Mouse (Mus musculus) cerebellum, postnatal 4 days (tissue): ENCODE data around the gene Hpse2.

Source experiments
- DNase-seq, 2 experiments: peaks; one replicate each; pipeline ENCODE4 v3.0.0; 2022; ENCODE audit warnings: low spot score in 2 of 2, mixed read lengths in 1 of 2

The Hpse2 gene

DNA sequence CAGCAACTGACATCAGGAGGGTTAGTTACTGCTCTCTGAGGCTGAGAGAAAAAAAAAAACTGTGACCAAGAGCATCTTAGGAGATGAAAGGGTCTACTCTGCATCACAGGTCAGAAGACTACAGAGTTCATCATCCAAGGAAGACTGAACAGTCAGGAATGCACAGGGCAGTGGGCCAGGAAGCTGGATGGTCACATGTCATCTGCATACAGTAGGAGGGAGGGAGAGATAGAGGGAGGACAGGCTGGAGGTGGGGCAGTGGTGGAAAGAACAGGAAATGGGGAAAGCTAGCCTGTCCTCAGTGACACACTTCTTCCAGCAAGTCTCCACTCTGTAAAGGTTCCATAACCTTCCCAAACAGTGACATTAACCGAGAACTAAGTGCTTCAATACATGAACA lies 423.0 kb downstream of the Hpse2 start:
- no peak for DNase-seq

DNA sequence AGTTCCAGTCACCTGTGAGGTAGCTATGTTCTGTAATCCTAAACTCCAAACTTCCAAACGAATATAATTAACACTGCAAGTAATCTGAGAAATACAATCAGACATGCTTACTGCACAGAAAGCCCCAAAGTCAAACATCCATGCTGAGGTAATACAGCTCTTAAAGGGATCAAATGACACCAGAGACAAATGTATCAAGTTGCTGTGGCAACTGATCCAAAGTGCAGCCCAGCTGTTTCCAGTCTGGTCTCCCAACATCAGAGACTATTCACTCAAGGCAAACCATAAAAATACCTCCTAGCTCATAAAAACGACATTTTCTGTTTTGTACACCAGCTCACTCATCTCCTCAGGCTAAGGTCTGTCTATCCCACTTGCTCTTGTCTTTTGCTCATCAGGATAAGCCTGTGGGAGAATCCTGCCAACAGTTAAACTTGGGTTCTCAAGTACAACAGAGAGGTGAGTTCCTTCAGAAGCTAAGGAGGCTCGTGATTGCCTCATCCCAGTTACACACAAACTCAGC lies 440.0 kb downstream of the Hpse2 start:
- DNase-seq: no peak

DNA sequence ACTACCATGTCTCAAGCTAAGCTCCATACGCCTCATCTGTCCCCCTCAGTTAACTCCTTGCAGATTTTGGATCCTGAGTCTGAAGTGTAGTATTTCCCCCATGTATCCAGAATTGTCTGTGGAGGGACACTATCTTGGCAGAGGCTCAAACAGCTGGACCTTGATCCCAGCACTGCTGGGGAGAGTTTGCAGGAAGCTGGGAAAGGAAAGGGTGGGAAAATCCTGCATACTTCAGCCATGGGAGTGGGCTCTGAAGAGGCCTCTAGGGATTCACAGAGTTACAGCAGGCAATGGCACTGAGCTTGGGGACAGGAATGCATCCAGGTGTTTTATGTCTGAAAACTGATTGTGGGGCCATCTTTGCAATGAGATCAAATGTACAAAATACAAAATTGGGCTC lies 450.6 kb downstream of the Hpse2 start:
- no peak for DNase-seq

DNA sequence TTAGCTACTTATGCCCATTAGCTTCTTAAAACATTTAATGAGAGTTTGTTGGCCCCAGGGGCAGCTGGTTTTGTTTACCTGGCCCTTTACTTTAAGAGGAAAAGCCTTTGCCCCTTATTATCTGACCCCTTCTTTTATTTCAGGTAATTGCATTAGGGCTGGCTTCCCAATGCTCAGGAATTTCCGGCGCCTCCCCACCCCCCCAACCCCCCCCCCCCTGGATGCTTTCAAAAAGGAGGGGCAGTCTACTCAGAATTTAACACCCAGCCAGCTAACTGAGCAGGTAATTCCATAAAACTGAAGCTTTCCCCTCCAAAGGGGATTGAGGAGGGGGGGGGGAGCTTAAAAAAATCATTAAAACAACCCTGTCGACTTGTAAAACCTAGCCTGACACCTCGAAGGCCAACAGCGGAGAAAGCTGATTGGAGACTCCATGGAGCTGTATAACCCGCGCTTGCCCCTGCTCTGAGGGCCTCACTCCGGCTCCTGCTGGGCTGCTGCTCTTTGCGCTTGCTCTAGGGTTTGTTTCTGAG lies 451.4 kb downstream of the Hpse2 start:
- DNase-seq: no peak

DNA sequence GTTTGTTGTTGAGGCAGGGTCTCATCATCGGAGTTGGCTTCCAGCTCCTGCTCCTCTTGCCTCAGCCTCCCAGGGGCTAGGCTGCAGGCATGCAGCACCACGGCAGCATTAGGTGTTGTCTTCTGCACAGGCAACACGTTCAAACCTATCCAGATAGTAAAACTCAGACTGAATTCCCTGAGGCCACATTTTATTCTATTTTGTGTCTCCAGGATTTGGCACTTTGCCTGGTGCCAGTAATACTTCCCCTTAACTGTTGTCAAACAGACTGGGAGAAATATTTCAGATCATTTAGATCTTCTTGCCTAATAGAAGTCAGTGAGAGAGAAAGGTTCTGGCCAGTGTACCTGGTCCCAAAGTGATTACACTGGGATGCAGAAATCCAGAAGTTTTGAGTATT lies 458.5 kb downstream of the Hpse2 start:
- DNase-seq: no peak

DNA sequence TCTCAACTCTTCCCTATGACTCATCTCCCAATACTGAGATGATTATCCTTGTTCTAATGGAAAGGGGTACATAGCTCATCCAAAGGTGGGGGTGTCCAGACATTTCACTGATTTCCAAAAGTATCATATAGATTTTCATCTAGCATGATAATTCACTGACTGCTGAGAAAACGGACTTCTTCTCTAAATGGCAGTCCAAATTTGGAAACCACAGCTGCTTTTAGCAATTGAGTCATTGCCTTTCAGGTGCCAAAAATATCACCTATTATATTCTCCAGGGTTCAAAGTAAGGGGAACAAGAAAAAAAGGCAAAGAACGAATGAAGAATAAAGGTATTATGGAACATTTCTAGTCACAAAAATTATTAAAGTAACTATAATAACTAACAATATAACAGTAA lies 459.9 kb downstream of the Hpse2 start:
- no peak for DNase-seq

DNA sequence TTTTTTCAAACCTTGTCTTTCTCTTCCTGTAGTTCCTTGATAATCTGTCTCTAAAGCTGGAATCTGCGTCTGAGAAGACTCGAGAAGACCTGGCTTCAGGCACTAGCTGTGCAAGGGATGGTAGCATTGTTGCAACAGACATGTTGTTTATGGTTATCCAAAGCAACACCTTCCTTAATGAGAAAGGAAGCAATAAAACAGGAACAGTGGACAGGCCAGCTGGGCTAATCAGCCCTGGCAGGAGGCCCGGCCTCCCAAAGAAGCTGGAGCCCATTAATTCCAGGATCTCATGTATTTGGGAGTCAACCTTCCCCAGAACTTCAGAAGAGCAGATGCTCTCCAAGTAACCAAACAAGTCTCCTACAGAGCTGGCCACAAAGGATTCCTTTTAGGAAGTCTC lies 465.5 kb downstream of the Hpse2 start:
- DNase-seq: no peak

DNA sequence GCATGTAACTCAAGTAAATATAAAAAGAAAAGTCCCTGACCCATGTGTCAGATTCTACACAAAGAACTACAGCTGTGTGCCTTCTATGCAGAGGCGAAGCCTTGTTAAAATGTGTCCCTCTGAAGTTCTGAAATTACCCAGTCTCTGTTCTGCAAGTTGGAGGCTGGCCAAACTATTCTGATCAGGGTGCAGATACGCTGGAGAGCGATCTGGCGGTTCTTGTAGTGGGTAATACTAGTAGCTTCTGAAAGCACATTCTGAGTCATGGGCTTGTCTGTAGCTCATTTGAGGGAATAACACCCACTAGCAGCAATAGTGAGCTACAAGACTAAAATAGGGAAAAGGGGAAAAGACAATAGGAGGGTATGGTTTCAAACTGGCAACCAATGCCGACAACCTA lies 474.5 kb downstream of the Hpse2 start:
- DNase-seq: no peak

DNA sequence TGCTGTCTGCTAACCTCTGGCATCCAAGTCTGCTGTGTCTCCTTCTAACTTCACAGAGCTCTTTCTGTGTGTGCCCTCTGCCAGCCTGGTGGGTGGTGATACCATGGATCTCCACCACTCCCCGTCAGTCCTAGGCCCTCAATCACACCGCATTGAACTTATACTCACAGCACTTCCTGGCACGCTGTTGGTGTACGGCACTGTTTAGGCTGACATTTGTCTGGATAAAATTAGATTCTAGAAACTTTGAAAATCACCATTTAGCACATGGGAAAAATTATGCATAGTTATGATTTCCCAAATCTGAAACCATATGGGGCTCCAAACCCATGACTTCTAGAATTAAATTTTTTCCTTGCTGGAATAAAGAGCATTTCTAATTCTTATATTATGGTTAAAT lies 478.4 kb downstream of the Hpse2 start:
- DNase-seq: no peak

DNA sequence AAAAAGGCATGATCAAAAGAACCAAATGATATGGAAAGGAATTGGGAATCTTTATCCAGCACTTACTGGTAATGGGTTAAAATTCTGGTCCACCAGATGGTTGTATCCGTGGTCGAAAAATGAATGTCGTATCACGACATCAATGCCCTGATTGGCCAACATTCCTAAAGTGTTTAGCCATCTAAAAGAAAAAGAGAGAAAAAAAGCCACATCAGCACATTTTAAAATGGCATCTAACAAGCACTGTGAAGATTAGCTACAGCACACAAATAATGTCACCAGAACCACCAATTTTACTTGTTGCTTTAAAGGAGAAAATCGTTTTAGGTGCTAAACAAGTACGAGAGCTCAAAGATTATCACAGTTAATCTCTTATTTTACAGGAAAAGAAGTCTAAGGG lies 479.6 kb downstream of the Hpse2 start:
- DNase-seq: no peak

DNA sequence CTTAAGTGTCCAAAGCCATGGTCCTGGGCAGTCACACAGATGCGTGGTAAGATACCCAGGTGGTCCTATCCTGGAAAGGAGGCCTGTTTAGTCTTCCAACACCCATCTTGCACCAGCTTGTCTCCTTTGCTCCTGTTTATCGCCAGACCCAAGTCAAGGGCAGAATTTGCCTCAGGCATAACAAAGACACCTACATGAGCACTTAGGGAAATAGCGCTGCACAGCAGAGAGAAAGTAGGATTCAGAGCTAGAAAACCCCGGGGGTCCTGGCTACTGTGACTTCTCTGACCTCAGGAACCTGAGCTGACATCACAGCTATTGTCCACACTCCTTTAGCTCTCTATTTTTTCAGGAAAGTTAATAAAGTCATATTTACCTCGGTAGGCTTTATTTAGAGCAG lies 481.8 kb downstream of the Hpse2 start:
- DNase-seq: no peak

DNA sequence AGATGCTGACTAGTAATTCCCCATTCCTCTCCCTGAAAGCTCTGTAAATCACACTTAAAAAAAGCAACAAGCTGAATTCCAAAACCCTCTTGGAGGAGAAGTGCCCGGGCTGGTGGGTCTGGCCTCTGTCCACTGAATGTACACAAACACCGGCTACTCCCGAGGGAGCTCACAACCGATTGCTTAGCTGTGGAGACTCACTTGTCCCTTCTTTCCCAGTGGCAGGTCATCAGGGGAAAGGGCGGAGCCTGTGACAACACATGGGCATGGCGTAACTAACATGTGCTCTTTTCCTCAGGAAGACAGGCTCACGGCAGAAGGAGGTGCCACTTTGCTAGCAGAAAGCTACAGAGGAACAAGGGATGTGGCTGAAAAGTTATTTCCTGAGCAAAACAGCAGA lies 483.4 kb downstream of the Hpse2 start:
- DNase-seq: no peak

DNA sequence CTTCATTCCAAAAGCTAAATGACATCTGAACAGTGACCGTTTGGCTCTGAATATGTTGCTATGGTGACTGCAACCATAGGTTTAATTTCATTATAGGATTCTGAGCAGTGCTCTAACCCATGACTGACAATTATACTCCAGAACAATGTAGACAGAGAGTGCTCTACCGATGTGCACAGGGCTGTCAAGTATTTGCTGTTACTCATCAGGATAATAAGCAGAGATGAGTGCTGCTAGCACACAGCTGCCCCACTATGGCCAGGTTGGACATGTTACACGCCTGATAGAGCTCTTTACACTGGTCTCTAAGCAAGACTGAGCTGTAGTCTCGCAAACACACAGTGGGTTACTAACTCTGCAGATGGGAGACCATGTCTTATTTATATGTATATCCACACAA lies 483.9 kb downstream of the Hpse2 start:
- DNase-seq: no peak

DNA sequence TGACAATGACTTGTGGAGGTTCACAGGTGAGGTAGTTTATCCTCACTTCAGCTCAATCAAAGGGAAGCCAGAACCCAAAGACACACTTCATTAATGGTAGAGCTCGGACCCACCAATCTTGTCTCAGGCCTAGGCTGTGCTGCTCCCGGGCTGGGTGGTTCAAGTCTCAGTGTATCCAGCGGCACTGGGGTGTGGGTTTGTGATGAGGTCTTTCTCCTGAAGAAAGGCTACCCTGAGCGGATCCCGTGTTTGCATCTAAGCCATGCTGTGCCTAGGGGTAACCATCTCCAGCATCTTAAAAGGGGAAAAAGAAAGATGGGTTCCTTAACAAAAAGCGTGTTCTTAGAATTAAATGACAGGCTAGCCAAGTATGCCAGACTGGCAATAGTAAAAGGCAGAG lies 484.3 kb downstream of the Hpse2 start:
- no peak for DNase-seq

DNA sequence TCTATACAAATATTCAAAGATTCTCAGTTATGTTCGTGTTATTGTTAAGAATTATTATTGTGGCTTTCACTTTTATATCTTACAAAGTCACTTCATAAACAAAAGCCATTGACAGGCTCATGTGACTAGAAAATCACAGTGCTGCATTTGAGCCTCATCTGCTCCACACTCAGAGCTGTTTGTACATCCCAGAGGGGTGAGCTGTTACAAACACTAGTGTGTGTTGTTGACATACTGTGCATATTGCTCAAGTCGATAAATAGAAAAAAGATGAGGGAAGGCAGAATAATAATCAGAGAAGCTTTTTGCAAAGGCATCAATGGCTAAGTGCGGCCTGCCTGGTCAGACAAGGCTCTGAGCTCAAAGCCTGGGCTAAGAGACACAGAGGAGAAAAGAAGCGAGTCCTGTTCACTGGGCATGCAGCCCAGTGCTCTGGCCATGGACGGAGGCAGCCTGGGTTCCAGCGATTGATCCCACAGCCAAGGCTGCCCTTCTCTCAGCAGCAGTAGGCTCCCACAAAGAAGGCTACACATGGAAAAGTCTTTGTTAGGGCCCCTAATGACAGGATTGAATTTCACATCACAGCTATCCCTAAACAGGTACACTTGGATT lies 485.6 kb downstream of the Hpse2 start:
- DNase-seq: peak in 1 of 2 experiments; percentile 36

DNA sequence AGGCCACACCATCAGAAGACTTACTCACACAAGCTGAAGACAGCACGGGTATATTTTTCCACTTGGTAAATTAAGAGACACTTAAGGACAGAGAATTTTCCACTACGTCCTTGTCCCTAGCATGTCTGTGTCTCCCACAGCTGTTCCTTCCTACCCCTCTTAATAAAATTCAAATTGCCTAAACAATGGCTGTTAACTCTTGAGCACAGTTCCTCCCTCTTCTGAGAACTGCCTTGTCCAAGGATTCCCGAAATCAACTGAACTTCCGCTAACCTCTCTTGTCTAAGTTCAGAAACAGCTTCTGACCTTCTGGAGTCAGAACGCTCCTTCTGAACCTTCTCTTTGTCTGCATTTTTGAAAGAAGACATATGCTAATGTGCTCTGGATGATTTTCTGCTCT lies 496.6 kb downstream of the Hpse2 start:
- no peak for DNase-seq

DNA sequence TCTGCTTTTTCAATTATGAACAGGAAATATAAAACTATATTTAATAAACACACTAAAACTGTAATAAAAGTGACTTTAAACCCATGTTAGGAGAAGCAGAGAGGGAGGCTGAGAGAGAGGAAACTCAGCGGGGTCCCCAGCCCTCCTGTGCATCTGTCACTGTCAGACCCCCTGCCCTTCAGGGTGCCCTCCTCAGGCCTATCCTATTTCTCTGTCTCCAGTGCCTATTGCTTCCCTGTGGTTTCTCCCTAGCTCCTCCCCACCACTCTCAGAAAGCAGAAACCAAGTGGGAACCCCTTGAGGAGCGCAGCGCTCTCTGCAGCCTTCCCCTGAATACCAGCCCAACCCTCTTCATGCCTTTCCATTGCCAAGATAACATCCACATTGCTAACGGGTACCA lies 510.5 kb downstream of the Hpse2 start:
- DNase-seq: no peak

DNA sequence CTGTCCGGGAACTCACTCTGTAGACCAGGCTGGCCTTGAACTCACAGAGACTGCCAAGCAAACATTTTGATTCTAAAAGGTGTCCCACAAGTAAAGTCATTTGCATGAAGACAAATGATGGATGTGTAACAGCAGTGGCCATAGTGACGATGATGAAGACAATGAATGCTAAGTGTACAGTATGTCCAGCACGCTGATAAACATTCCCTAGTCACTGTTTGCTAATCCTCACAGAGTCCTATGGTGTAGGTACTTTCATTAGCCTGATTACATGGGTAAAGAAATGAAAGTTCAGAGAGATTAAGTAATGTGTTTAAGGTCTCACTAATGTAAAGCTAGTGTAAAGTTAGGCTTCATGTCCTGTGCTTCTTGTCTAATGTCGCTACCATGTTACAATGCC lies 511.6 kb downstream of the Hpse2 start:
- no peak for DNase-seq

DNA sequence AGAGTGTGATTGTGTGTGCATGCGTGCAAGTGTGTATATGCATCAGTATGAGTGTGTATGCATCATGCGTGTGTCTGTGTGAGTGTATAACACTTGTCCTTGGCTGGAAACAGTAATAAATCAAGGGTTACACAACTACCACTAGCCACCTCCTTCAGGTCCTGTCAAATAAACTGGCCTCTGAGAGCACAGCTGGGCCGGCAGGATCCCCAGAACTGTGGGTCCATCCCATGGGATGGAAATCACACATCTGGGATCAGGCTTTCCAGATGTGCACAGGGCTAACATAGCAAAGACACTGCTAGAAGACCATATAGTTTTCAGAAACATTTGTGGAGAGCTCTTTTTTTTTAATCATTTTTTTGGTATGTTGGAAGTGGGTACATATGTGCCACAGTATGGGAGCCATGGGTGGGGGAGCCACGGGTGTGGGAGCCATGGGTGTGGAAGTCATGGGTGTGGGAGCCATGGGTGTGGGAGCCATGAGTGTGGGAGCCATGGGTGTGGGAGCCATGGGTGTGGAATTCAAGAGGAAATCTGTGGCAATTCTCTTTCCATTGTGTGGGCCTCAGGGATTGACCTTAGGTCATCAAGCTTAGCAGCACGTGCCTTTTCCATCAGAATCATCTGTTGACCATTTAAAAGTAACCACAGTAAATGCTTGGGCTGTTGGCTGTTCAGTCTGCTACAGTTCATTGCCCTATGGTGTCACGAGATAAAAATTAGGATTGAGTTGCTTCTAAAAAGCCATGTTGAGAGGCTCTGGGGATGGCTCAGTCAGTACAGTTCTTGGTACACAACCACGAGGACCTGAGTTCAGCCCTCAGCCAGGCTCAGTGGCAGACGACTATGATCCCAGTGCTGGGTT lies 518.3 kb downstream of the Hpse2 start:
- no peak for DNase-seq

DNA sequence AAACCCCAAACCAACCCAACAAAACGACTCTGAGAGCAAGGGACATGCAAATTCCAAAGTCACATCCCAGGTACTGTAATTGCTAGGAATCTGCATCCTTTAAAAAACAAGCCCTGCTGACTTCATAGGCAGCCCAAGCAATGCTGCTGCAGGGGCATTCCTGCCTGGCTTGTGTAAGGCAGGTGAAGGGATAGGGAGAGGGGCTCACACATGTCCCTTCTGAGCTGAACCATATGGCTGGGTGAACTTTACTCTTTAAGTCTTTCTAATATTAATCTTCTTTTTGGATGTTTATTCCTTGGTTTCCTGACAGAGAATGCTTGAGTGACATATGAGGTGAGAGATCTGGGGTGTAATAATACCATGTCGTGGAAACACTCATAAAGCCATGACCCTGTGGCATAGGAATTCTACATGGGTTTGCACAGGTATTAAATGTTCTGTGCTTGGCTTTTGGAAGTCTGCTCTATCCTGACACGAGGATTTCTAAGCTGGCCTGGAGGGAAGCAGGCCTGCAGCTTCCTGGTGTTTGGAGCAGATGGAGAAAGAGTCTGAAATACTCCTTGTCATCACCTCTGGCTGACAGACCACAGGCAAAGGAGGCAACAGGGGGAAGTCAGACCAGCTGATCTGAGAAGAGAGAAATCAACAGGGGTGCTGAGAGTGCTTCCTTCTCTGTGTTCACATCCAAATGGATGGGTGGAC lies 519.0 kb downstream of the Hpse2 start:
- DNase-seq: no peak

DNA sequence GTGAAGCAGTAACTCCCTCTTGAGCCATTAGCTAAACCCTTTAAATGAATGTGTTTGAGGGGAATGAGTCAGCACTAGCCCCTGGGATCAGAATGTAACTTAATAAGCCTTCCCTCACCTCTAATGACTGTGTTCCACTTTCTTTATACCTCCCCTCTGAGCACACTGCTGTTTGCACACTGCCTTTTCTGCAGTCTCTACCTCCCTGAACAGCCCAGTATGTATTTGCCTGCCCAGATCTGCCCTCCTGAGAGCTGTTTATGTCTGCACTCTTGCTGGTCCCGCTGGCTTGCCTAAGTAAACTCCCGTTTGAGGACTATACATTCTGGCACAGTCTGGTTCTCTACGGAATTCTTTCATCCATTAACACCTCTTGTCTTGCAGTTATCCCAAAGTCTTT lies 525.1 kb downstream of the Hpse2 start:
- no peak for DNase-seq

DNA sequence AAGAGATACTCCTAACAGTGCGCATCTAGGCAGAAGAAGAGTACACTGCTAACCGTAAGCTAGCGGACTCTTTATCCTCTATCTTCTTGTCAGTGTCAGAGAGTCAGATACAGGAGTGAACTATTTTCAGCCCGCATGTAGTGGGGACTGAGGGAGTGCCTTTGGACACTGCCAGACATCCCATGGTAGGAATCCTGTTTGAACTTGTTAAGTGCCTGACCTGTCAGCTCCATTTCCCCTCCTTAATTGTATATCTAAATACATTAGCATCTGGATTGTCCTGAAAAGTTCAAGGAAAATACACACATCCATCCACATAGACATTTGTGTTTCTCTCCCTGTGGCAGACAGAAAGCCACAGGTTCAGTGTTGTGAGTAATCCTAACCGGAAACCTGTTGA lies 531.1 kb downstream of the Hpse2 start:
- no peak for DNase-seq

DNA sequence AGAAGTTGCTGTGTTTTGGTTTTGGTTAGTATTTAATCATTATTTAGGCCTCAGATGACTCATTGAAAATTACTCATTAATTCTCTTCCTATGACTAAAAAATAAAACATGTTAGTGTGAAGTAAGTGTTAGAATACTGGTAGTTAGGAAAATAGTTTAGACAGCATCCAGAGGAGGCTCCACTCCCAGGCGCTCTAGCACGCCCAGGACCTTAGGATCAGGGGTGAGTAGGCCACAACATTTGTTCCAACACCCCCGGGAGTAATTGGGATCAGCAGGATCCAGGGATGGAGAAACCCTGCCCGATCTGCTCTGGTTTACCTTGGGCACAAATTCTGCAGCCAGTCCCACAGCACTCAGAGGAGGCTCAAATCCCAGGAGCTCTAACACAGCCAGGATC lies 532.5 kb downstream of the Hpse2 start:
- DNase-seq: no peak
